Mouse (Mus musculus): Measurements from ENCODE around the gene Olfr30. TPM values are rescaled to one million over a fixed set of nuclear protein-coding genes. Genes with fewer than 3 reads are reported as not detected.
"Not testable (repeated sequence)": the region's sequence is repeated elsewhere in the genome, so short reads cannot be mapped to it uniquely, and the experiment has no call there.

Gene Olfr30
- total RNA-seq (2021), result not detected
- long read RNA-seq, experiment 1, result 0 reads
- long read RNA-seq, experiment 2, result 0 reads

GRCm38 (mm10) chr11:58462170-58462569 lies at the start of gene Olfr30:
Gene Olfr30, minus strand, starts transcription at chr11:58462270.
- intact Hi-C loops (cut with DNase I), result no loop called here
- no peak for DNase-seq

- DNase-seq; intact Hi-C loops (cut with DNase I): not testable (repeated sequence)
Measured at GRCm38 (mm10) chr11:58509058-58509457, 47.0 kb upstream of the Olfr30 start.

GRCm38 (mm10) chr11:58502472-58502871 lies 40.4 kb upstream of the Olfr30 start, which contains the start of gene Olfr331:
Gene Olfr331, minus strand, starts transcription at chr11:58502572.
- DNase-seq; intact Hi-C loops (cut with DNase I): not testable (repeated sequence)

GRCm38 (mm10) chr11:58499290-58499689 lies 37.2 kb upstream of the Olfr30 start:
- no peak for DNase-seq
- intact Hi-C loops (cut with DNase I), result no loop called here

- no peak for DNase-seq
Measured at GRCm38 (mm10) chr11:58498761-58499160, 36.7 kb upstream of the Olfr30 start.

GRCm38 (mm10) chr11:58492455-58492854 lies 30.4 kb upstream of the Olfr30 start, which contains the start of gene Olfr332:
Gene Olfr332, minus strand, starts transcription at chr11:58492555.
- no peak for DNase-seq
- intact Hi-C loops (cut with DNase I), result no loop called here

More at GRCm38 (mm10) chr11:58498761-58499160, 36.7 kb upstream of the Olfr30 start:
- intact Hi-C loops (cut with DNase I), result no loop called here

GRCm38 (mm10) chr11:58453592-58453991 lies 8.5 kb downstream of the Olfr30 start:
- intact Hi-C loops (cut with DNase I), result no loop called here
- DNase-seq, result no peak

- DNase-seq, result no peak
- intact Hi-C loops (cut with DNase I), result no loop called here
Measured at GRCm38 (mm10) chr11:58452759-58453158, 9.3 kb downstream of the Olfr30 start, which contains the start of gene Lypd9. Gene Lypd9, minus strand, starts transcription at chr11:58452923.

- intact Hi-C loops (cut with DNase I), result no loop called here
- no peak for DNase-seq
Measured at GRCm38 (mm10) chr11:58437866-58438265, 24.2 kb downstream of the Olfr30 start.

GRCm38 (mm10) chr11:58432259-58432658 lies 29.8 kb downstream of the Olfr30 start, which contains the start of gene Gm12253:
Gene Gm12253, plus strand, starts transcription at chr11:58432559.
- intact Hi-C loops (cut with DNase I), result no loop called here

GRCm38 (mm10) chr11:58420815-58421214 lies 41.3 kb downstream of the Olfr30 start, which contains the start of gene 1810065E05Rik:
Gene 1810065E05Rik, plus strand, starts transcription at chr11:58421111.
- no peak for DNase-seq
- intact Hi-C loops (cut with DNase I), result no loop called here

More at GRCm38 (mm10) chr11:58432259-58432658, 29.8 kb downstream of the Olfr30 start, which contains the start of gene Gm12253:
- DNase-seq, result no peak

- DNase-seq, result no peak
- intact Hi-C loops (cut with DNase I), result no loop called here
Measured at GRCm38 (mm10) chr11:58418336-58418735, 43.7 kb downstream of the Olfr30 start.

- intact Hi-C loops (cut with DNase I), result no loop called here
- no peak for DNase-seq
Measured at GRCm38 (mm10) chr11:58408066-58408465, 54.0 kb downstream of the Olfr30 start.

Other genes starting within 250 kb of the Olfr30 start
- not detected for gene 4930438A08Rik, start 187.5 kb downstream of the Olfr30 start, total RNA-seq (2021)
- gene Zfp692, start 155.2 kb downstream of the Olfr30 start, total RNA-seq (2021), result 1 to 10 TPM; 3.4 to 4.0 TPM
- 10 to 100 TPM; 36.7 to 41.7 TPM for gene Zfp672, start 131.9 kb downstream of the Olfr30 start, total RNA-seq (2021)
- gene Sh3bp5l, start 131.5 kb downstream of the Olfr30 start, total RNA-seq (2021), result 10 to 100 TPM; 26.1 to 27.9 TPM
- gene Lypd8, start 83.2 kb downstream of the Olfr30 start, total RNA-seq (2021), result not detected
- gene 1810065E05Rik, start 41.2 kb downstream of the Olfr30 start, total RNA-seq (2021), result not detected
- gene Gm12253, start 29.7 kb downstream of the Olfr30 start, total RNA-seq (2021), result not detected
- not detected for gene Lypd9, start 9.3 kb downstream of the Olfr30 start, total RNA-seq (2021)
- not detected for gene Olfr332, start 30.3 kb upstream of the Olfr30 start, total RNA-seq (2021)
- not detected for gene Olfr331, start 40.3 kb upstream of the Olfr30 start, total RNA-seq (2021)
- not detected for gene Olfr330, start 72.6 kb upstream of the Olfr30 start, total RNA-seq (2021)
- gene Olfr329-ps, start 84.2 kb upstream of the Olfr30 start, total RNA-seq (2021), result not detected
- not detected for gene Olfr328, start 93.4 kb upstream of the Olfr30 start, total RNA-seq (2021)
- not detected for gene Olfr224, start 108.3 kb upstream of the Olfr30 start, total RNA-seq (2021)
- not detected for gene Olfr325, start 115.5 kb upstream of the Olfr30 start, total RNA-seq (2021)
- not detected for gene Olfr324, start 132.8 kb upstream of the Olfr30 start, total RNA-seq (2021)
- gene 2210407C18Rik, start 153.8 kb upstream of the Olfr30 start, total RNA-seq (2021), result not detected
- not detected for gene Olfr323, start 168.2 kb upstream of the Olfr30 start, total RNA-seq (2021)
- gene Trim58, start 178.2 kb upstream of the Olfr30 start, total RNA-seq (2021), result not detected
- not detected for gene Olfr322, start 196.5 kb upstream of the Olfr30 start, total RNA-seq (2021)
- not detected for gene Olfr320, start 218.8 kb upstream of the Olfr30 start, total RNA-seq (2021)
- gene Olfr319, start 236.9 kb upstream of the Olfr30 start, total RNA-seq (2021), result not detected